Comparison of ENCODE assay signal across 14 mouse cellular contexts in genomic region chr6:36393705-36394104, GRCm38 (mm10). TPM values are rescaled to one million over a fixed set of nuclear protein-coding genes. Genes with fewer than 3 reads are reported as not detected.
DNase-seq lines count a peak whose midpoint lies in the region; ATAC-seq and TF ChIP-seq lines count a peak whose summit lies in the region.
"Had no signal": no experiment of that assay in that cellular context is flagged by ENCODE, and none has a peak within 500 bp of the region (broad histone marks: within the 10 kb centered on the region; RNA-seq: fewer than 3 reads in every experiment).

No protein-coding gene starts in this region.

- peak; percentile 53 for DNase-seq in embryo, embryonic 10 days (ENCODE audit: low spot score)
- DNase-seq in embryo, embryonic 9.5 days (ENCODE audit: extremely low spot score), result no peak
- DNase-seq in left cerebral cortex, adult 2 months (ENCODE audit: extremely low spot score in 1 of 2, low spot score in 2 of 2), result no peak
- no peak for DNase-seq in left cerebral cortex, postnatal 4 days
- DNase-seq in MN1 (ENCODE audit: low spot score), result peak; percentile 8
- DNase-seq in urinary bladder, postnatal 10 days (ENCODE audit: low spot score), result no peak
- no peak for DNase-seq in layer of hippocampus, adult 11-12 months (ENCODE audit: low spot score)
- DNase-seq: adrenal gland, adult 8-10 months; gastrocnemius, postnatal 36 days; lung, postnatal 10 days; spleen, adult 18-20 months had no signal

- intact Hi-C loops in left cerebral cortex, adult 2 months (cut with DNase I), result loop anchor here (10.0 kb wide), 2 partner anchors 1009 to 1139 kb away; no protein-coding TSS in a partner anchor
- intact Hi-C loops in left cerebral cortex, postnatal 4 days (cut with DNase I), result loop anchor here (10.0 kb wide), 1 partner anchor 1009 kb away; no protein-coding TSS in a partner anchor

- ATAC-seq in hematopoietic stem cell, adult 5-6 weeks (replicated peaks in 1 of 2; ENCODE audit: insufficient read depth in 1 of 2, low FRiP score in 2 of 2, low TSS enrichment in 1 of 2, low read depth in 1 of 2, poor library complexity in 2 of 2, severe bottlenecking in 2 of 2), result peak; percentile 56 to 62; a peak in 2 of 4 replicates

- H3K4me3 ChIP-seq in left cerebral cortex, adult 2 months, result no peak overlapping the region
- H3K4me3 ChIP-seq: embryonic facial prominence, embryonic 12.5 days; neural tube, embryonic 13.5 days had no signal

- no peak overlapping the region for H3K27ac ChIP-seq in left cerebral cortex, adult 2 months
- H3K27ac ChIP-seq: embryonic facial prominence, embryonic 12.5 days; neural tube, embryonic 13.5 days had no signal

- peak; percentile 71 for TF ChIP-seq CTCF in left cerebral cortex, adult 2 months (IDR thresholded peaks at IDR 0.05)

RNA-seq across cellular contexts. Expression of gene Chrm2, which starts 5.8 kb away (rescaled TPM):
- total RNA-seq in left cerebral cortex, adult 2 months (2021), result 10 to 100 TPM; 13.4 to 13.9 TPM
- 1 to 10 TPM; 7.5 to 9.3 TPM for total RNA-seq in left cerebral cortex, postnatal 4 days (2021)
- total RNA-seq in hematopoietic stem cell, adult 5-6 weeks (2017), result not detected in 2 replicates
- total RNA-seq: adrenal gland, adult 8-10 months; gastrocnemius, postnatal 36 days had no signal

Comparison
In these comparisons a context has a peak if more than half of its experiments do, and no peak if none do; other contexts are left out.
1. DNase-seq: peak in embryo, embryonic 10 days (single experiment) and MN1 (single experiment); none in embryo, embryonic 9.5 days (single experiment), left cerebral cortex, adult 2 months (0 of 2), left cerebral cortex, postnatal 4 days (single experiment), urinary bladder, postnatal 10 days (single experiment) and layer of hippocampus, adult 11-12 months (single experiment).